Mouse (Mus musculus): ENCODE data around the gene Appbp2.

DNA sequence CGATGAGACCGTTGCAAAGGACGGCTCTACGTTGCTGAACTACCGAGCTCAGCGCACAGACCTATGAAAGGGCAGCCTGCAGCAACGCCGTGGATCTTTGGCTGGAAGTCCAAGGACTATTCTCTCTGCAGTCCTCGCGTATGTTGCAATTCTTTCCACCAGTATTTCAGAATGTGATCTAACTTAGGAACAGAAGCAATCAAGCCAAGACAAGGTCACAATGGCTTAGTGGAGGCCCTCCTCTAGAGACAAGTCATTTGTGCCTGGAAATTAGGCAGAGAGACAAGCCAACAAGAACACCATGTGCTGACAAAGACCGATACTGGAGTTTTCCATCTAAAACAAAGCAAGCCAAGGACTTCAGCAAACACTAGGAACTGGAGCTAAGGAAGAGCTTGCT, 24.0 kb upstream of the Appbp2 start:
- TF ChIP-seq CTCF (IDR thresholded peaks at IDR 0.05; ENCODE audit: low read depth) (no peak), EP300 (IDR thresholded peaks at IDR 0.05; ENCODE audit: low read depth) (no peak)

All from heart, postnatal 0 days (tissue).